Mouse (Mus musculus) lung, postnatal 0 days (tissue): ENCODE results near the gene Ddx10.

Experiments used
- CTCF ChIP-seq: IDR thresholded peaks from 2 replicates; pipeline ENCODE4 v1.5.1; 2016; ENCODE audit warnings: antibody characterized with exemption, mild to moderate bottlenecking
- EP300 ChIP-seq: IDR thresholded peaks from 2 replicates; pipeline ENCODE4 v1.6.1; 2016; ENCODE audit warnings: antibody characterized with exemption, mild to moderate bottlenecking, control low read depth

DNA sequence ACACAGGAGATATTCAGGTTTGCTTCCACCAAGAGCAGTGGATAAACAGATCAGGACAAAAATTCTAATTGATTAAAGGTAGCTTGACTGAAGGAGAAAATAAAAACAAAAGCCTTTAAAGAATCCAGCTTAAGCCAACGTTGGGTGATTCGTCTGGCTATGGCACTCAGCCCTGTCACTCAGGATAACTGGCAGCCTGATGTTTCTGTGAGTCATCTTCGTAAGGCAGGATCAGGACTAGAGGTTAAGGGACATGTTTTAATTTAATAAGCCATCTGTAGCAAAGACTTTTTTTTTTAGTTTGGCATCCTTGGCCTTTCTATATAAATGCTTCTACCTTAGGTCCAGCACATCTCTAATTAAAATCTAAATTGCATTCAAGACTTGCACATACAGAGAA lies 170.2 kb downstream of the Ddx10 start:
- TF ChIP-seq CTCF (no peak), EP300 (no peak)
